12 mouse cellular contexts compared by ENCODE assay signal in genomic region chr16:64068787-64069673, GRCm38 (mm10).
DNase-seq lines count a peak whose midpoint lies in the region; ATAC-seq and TF ChIP-seq lines count a peak whose summit lies in the region.
"Had no signal": no experiment of that assay in that cellular context is flagged by ENCODE, and none has a peak within 500 bp of the region (broad histone marks: within the 10 kb centered on the region; RNA-seq: fewer than 3 reads in every experiment).

No protein-coding gene starts in this region.

- H3K9ac ChIP-seq in midbrain, postnatal 0 days (replicated peaks; ENCODE audit: low read length, poor library complexity, severe bottlenecking), result no peak overlapping the region
- H3K9ac ChIP-seq in intestine, embryonic 15.5 days, result no peak overlapping the region
- H3K9ac ChIP-seq: limb, embryonic 13.5 days had no signal

- no peak overlapping the region for H3K27ac ChIP-seq in midbrain, postnatal 0 days (ENCODE audit: low read depth, low read length)
- H3K27ac ChIP-seq in intestine, embryonic 15.5 days, result no peak overlapping the region
- H3K27ac ChIP-seq: limb, embryonic 13.5 days had no signal

- H3K4me2 ChIP-seq in midbrain, postnatal 0 days (ENCODE audit: low read depth, low read length, poor library complexity, severe bottlenecking), result peak overlapping the region; percentile 23; the same call in 1 of the 2 replicates
- no peak overlapping the region for H3K4me2 ChIP-seq in intestine, embryonic 15.5 days (replicated peaks)
- H3K4me2 ChIP-seq: limb, embryonic 13.5 days had no signal

- no peaks in the 10 kb centered on the region for H3K27me3 ChIP-seq in midbrain, postnatal 0 days (ENCODE audit: insufficient read depth, low read length)
- no peaks in the 10 kb centered on the region for H3K27me3 ChIP-seq in intestine, embryonic 15.5 days (replicated peaks)
- H3K27me3 ChIP-seq: limb, embryonic 13.5 days had no signal

- H3K36me3 ChIP-seq in midbrain, postnatal 0 days (ENCODE audit: insufficient read depth, low read length), result no peaks in the 10 kb centered on the region
- no peaks in the 10 kb centered on the region for H3K36me3 ChIP-seq in intestine, embryonic 15.5 days
- H3K36me3 ChIP-seq: limb, embryonic 13.5 days had no signal

- peak; percentile 5 for DNase-seq in WW6 (ENCODE audit: low read depth, low spot score)
- DNase-seq in embryo, embryonic 10.5 days (ENCODE audit: low spot score), result peak; percentile 86
- peak; percentile 1 to 10 for DNase-seq in frontal cortex, postnatal 36 days (ENCODE audit: low spot score in 2 of 2)
- DNase-seq in midbrain, postnatal 0 days (ENCODE audit: low spot score), result peak; percentile 34
- DNase-seq in lung, adult 2 months, result no peak
- DNase-seq in B cell, adult 2 months, result no peak
- DNase-seq: heart, postnatal 36 days; kidney, postnatal 25 days; spleen, adult 18-20 months had no signal

- ATAC-seq in midbrain, postnatal 0 days (ENCODE audit: low FRiP score), result peak; percentile 77
- ATAC-seq in intestine, embryonic 15.5 days, result no peak

- H3K4me3 ChIP-seq in midbrain, postnatal 0 days (ENCODE audit: low read depth, low read length), result no peak overlapping the region
- H3K4me3 ChIP-seq in lung, adult 2 months (replicated peaks; ENCODE audit: extremely low read depth, low read depth, low read length), result no peak overlapping the region
- H3K4me3 ChIP-seq in intestine, embryonic 15.5 days (replicated peaks), result no peak overlapping the region
- H3K4me3 ChIP-seq: erythroblast, embryonic 14.5 days; limb, embryonic 13.5 days had no signal

- H3K9me3 ChIP-seq in midbrain, postnatal 0 days (ENCODE audit: low read length), result no peaks in the 10 kb centered on the region
- no peaks in the 10 kb centered on the region for H3K9me3 ChIP-seq in intestine, embryonic 15.5 days
- H3K9me3 ChIP-seq: limb, embryonic 13.5 days had no signal

- peaks cover 8% of the 10 kb centered on the region; the same call in 1 of the 2 replicates for H3K4me1 ChIP-seq in midbrain, postnatal 0 days (ENCODE audit: insufficient read depth, low read length)
- H3K4me1 ChIP-seq in lung, adult 2 months (ENCODE audit: control insufficient read depth, insufficient read depth, low read length), result no peaks in the 10 kb centered on the region
- no peaks in the 10 kb centered on the region for H3K4me1 ChIP-seq in intestine, embryonic 15.5 days (replicated peaks)
- H3K4me1 ChIP-seq: limb, embryonic 13.5 days had no signal

- TF ChIP-seq CTCF in midbrain, postnatal 0 days (IDR thresholded peaks at IDR 0.05), result no peak
- no peak for TF ChIP-seq CTCF in lung, adult 2 months (IDR thresholded peaks at IDR 0.05; ENCODE audit: insufficient read depth, low read length)

- WGBS in midbrain, postnatal 0 days, result 17% methylated on average over 13 of the region's 13 CpGs
- 55% methylated on average over 13 of the region's 13 CpGs for WGBS in lung, adult 2 months
- WGBS in intestine, embryonic 15.5 days, result 44% methylated on average over 13 of the region's 13 CpGs

- no peak for TF ChIP-seq POLR2A in lung, adult 2 months (IDR thresholded peaks at IDR 0.05; ENCODE audit: borderline replicate concordance, extremely low read depth, low read depth, low read length)

Comparison
In these comparisons a context has a peak if more than half of its experiments do, and no peak if none do; other contexts are left out.
1. DNase-seq: peak in WW6 (single experiment), embryo, embryonic 10.5 days (single experiment), frontal cortex, postnatal 36 days (2 of 2) and midbrain, postnatal 0 days (single experiment); none in lung, adult 2 months (single experiment) and B cell, adult 2 months (0 of 2).